Mouse (Mus musculus): ENCODE results near the gene Frat1. TPM values are rescaled to one million over a fixed set of nuclear protein-coding genes. Genes with fewer than 3 reads are reported as not detected.

Frat1 gene
- total RNA-seq, 2 experiments from 2014 or later, result 6.1 to 6.3 TPM

GRCm38 (mm10) chr19:41813374-41813773 lies 16.4 kb upstream of the Frat1 start:
- ATAC-seq (ENCODE audit: poor library complexity, severe bottlenecking), result no peak

DNA sequence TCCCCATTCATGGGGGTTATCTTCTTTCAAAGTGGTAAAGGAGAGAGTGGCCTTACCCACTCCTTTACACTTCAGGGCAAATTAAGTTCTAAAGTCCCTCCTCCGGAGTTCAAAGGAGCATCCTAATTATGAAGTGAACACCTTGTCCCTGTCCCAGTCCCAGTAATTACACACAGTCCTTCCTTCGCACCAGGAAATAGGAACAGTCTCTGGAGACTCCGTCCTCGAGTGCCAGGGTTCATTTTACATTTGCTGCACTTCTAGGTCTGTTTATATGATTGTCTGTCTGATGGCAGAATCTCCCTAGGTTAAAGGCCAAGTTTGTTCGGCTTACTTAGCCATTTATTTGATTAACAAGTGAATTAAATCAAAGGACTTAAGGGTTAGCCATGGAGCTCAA lies 13.4 kb upstream of the Frat1 start:
- no peak for ATAC-seq (ENCODE audit: poor library complexity, severe bottlenecking)

DNA sequence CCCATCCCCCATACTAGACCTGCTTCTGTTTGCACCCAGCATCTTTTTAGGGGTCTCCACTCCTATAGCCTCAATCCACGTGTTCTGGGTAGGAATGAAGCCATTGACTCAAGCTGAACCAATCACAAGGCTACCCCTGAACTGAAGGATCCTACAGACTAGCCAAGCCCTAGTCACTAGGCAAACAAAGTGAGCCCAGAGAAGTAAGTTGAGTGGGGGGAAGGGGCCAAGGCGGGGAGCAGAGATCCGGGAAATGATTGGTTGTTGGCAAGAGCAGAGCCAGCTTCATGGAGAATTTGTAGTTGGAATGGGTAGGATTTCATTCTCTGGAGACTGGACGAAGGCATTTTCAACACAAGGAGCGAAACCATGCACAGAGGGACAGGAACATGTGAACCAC lies 12.9 kb upstream of the Frat1 start:
- no peak for ATAC-seq (ENCODE audit: poor library complexity, severe bottlenecking)

- ATAC-seq (ENCODE audit: poor library complexity, severe bottlenecking), result no peak
These were observed 12.4 kb upstream of the Frat1 start for GRCm38 (mm10) chr19:41817325-41817724.

GRCm38 (mm10) chr19:41818749-41819148 lies 11.0 kb upstream of the Frat1 start:
- no peak for ATAC-seq (ENCODE audit: poor library complexity, severe bottlenecking)

DNA sequence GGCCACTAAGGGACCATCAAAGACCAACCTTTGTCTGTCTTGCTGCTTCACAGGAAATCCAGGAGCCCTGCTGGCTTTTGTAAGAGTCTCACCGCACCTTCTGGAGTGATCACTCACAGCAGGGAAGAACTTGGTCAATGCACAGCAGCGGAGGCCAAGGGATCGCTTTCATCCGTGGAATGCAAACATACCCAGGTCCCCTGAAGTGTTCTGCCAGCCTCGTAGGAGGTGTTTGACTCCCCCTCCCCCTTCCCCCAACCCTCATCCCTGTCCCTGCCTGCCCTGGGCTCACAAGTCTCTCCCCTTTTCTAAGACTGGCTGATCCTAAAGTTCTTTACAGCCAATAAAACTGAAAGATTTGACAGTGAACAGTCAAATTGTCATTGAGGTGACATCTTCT lies 8.3 kb upstream of the Frat1 start:
- ATAC-seq (ENCODE audit: poor library complexity, severe bottlenecking), result no peak

DNA sequence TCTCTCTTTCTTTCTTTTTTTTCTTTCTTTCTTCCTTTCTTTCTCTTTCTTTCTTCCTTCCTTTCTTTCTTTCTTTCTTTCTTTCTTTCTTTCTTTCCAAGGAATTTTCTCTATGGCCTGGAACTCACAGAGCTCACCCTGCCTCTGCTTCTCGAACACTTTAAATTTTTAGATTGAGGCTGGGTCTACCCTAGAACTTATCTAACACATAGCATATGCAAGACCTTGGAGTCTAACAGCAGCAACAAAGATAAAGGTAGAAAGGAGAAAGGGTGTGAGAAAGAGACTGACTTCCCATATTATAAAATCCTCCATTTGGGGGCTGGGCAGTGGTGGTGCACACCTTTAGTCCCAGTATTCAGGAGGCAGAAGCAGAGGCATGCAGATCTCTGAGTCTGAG lies 7.2 kb upstream of the Frat1 start:
- ATAC-seq (ENCODE audit: poor library complexity, severe bottlenecking), result no peak

DNA sequence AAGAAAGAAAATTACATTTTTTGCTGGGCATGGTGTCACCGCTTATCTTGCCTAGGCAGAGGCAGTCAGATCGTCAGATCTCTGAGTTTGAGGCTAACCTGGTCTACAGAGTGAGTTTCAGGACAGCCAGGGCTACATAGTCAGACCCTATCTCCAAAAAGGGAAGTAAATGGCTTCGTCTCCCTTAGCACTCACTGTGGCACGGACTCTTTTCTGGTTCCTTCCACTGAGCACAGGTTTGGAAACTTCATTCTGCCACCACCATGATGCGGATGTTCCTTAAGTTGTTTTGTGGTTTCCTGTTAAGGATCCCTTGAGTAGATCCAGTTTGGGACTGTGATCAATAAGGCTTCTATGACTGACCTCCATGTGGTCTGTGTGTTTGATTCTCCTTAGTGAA lies 4.8 kb upstream of the Frat1 start:
- peak; percentile 41 for ATAC-seq (ENCODE audit: poor library complexity, severe bottlenecking)

GRCm38 (mm10) chr19:41826529-41826928 lies 3.2 kb upstream of the Frat1 start:
- ATAC-seq (ENCODE audit: poor library complexity, severe bottlenecking), result no peak

DNA sequence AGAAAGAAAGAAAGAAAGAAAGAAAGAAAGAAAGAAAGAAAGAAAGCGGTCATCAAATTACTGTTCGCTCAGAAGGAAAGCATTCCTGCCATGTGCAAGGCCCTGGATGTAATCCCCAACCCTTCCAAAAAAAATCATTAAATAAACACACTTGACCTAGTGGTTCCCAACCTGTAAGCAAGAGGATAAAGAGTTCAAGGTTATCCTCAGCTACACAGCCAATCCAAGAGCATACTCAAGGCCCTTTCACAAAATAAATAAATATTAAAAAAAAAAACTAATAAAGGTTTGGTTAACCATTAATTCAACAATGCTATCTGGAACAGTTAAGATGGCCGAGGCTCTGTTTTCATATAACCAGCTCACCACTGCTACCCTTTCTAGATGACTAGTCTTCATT lies 829 bp upstream of the Frat1 start:
- no peak for ATAC-seq (ENCODE audit: poor library complexity, severe bottlenecking)

DNA sequence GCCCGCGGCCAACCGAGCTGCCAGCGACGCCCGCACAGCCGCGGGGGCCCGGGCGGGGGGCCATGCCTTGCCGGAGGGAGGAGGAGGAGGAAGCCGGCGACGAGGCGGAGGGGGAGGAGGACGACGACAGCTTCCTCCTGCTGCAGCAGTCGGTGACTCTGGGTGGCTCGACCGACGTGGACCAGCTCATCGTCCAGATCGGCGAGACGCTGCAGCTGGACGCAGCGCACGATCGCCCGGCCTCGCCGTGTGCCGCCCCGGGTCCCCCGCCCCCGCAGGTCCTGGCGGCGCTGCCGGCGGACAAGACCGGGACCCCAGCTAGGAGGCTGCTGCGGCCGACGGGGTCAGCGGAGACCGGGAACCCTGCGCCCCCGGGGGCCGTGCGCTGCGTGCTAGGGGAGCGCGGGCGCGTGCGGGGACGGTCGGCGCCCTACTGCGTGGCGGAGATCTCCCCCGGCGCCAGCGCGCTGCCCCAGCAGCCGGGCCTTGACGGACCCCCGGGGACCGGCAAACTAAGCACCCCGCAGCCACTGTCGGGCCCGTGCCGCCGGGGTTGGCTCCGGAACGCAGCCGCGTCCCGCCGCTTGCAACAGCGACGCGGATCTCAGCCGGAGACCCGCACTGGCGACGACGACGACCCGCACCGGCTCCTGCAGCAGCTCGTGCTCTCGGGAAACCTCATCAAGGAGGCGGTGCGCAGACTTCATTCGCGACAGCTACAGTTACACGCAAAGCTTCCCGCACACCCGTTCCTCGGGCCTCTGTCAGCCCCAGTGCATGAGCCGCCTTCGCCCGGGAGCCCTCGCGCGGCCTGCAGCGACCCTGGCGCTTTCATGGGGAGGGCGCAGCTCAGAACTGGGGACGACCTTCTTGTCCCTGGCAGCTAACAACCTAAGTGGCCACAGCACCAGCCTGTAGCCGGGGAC lies 599 bp downstream of the Frat1 start:
- ATAC-seq (ENCODE audit: poor library complexity, severe bottlenecking), result peak; percentile 81

DNA sequence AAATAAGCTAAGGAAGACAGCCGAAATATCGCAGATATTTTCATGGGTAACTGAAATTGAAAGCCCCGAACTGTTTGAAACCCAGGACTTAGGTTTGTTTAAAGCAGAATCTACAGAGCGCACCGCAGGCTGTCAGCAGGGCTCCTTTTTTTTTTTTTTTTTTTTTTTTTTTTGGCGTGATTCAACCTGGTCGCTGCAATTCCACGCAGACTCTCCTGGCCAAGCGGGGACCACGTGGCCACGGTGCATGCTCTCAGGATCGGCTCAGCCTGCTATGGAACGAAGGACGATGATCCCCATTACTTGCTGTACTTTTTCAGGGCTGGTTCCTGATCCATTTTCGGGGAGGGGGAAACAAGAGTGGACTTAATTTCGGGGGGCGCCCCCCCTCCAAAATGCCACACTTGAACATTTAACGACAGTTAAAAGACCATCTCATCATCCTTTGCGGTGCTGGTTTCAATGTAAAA lies 1.4 kb downstream of the Frat1 start:
- no peak for ATAC-seq (ENCODE audit: poor library complexity, severe bottlenecking)

DNA sequence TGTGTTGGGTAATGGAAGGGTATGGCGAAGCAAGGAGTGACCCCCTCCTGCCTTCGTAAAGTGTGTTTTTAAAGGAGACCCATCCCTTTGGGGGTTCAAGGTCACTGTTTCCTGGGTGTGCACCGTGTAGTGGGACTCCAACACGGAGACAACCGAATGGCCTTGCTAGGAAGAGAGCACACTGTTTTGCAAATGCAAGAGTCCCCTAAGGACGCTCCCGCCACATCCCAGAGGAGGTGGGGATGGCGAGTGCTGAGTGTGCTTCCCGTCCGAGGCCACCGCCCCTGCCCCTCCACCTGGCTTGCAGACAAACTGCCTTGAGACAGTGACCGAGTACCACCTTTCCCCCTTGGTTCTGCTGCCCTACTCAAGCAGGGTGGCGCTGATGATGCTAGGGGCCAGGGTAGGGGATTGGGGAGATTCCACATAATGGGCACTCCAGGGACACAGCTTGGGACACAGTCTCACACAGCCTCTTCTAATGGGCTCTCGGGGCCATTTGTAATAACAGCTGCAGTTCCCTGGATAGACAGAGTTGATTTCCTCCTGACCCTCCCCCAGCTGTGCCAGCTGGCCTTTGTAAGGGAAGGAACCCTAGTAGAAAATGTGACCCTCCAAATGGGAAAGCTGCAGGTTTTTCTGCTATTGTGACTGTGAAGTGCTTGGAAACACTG lies 2.1 kb downstream of the Frat1 start:
- ATAC-seq (ENCODE audit: poor library complexity, severe bottlenecking), result no peak

DNA sequence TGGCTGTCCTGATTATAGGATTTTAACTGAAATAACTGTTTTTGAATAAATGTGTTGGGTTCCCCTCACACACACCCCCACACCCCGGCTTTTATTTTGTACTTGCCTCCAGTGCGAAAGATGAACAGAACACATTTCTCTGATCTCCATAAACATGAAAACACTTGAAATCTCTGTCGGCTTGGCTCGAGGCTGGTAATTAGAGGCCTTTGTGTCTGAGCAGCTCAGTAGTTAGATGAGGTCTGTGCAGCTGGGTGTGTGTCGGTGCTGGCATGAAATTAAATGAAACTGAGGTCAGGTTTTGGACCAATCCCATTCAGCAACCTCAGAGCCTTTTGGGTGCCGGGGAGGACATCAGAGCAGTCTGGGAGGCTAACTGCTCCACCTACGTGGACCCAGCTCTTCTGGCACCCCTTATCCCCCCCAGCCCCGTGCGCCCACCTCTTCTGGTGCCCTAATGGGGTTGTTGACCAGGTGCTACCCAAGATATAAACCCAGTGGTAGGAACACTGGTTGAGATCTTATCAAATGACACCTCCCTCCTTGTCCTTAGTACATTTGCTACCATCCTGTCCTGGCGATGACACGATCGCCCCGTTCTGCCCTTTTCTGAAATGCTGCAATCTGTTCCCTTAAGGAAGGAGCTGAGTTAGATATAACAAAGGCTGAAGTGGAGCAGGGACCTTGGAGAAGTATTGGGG lies 2.9 kb downstream of the Frat1 start:
- no peak for ATAC-seq (ENCODE audit: poor library complexity, severe bottlenecking)

GRCm38 (mm10) chr19:41835407-41835806 lies 5.6 kb downstream of the Frat1 start:
- ATAC-seq (ENCODE audit: poor library complexity, severe bottlenecking), result no peak

DNA sequence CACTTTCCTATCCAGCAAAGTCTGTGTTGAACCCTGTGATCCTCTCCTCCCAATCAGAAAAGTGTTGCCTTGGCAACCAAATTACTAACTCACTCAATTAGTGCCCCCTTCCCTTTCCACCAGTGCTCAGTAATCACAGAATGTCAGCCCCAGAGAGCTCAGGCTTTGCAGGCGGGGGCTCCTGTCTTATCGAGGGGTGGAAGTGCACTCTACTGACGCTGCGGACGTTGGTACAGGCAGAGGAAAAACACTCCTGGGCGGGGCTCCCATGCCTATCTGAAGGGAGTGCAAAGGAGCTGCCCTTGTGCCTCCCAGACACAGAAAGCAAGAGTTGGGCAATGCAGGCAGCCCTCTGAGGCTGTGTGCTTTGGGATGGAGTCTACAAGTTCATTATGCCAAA lies 6.0 kb downstream of the Frat1 start:
- peak; percentile 59; the same call in 1 of the 2 replicates for ATAC-seq (ENCODE audit: poor library complexity, severe bottlenecking)

- no peak for ATAC-seq (ENCODE audit: poor library complexity, severe bottlenecking)
These were observed 6.9 kb downstream of the Frat1 start for GRCm38 (mm10) chr19:41836719-41837118.

DNA sequence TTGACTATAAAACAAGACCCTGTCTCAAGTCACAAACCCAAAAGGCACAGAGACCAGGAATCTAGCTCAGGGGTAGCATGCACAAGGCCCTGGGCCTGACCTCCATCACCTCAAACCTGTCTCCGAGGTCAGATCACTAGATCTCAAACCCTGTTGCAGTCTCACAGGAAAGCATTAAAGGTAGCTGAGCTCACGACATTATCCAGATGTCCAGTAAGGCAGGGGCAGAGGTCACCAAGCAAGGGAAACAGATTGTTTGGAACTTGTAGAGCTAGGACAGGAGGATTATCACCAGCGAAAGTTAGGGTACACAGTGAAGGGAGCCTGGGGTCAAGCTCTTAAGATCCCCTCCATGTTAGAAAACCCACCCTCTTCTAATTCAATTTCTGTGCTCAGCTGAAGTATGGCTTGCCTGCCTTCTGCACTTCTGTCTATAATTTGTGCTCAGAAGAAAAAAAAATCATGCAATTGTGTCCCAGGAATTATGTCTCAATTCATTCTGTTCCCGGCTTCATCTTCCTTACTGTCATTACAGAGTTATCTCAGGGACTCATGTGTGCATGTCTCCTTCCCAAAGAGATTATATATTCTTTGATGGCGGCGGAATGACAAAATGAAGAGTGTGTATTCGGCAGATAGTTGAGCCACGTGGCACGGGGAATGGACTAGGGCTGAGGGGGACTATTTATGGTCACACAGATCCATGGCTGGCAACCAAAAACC lies 7.6 kb downstream of the Frat1 start:
- no peak for ATAC-seq (ENCODE audit: poor library complexity, severe bottlenecking)

DNA sequence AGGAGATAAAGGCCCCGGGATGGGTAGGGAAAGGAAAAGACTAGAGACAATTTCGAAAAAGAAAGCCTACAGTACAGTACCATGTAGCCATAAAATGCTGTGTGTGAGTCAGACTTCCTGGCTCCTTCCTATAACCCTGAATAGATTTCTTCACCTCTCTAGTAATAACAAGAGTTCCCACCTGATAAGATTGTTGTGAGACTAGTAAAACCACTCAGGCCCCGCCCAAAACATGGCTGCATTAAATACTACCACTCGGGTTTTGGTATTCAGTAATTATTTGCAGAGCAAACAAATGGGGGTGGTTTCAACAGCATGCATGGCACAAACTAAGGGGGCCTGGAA lies 8.1 kb downstream of the Frat1 start:
- ATAC-seq (ENCODE audit: poor library complexity, severe bottlenecking), result no peak

GRCm38 (mm10) chr19:41838808-41839207 lies 9.0 kb downstream of the Frat1 start:
- no peak for ATAC-seq (ENCODE audit: poor library complexity, severe bottlenecking)

DNA sequence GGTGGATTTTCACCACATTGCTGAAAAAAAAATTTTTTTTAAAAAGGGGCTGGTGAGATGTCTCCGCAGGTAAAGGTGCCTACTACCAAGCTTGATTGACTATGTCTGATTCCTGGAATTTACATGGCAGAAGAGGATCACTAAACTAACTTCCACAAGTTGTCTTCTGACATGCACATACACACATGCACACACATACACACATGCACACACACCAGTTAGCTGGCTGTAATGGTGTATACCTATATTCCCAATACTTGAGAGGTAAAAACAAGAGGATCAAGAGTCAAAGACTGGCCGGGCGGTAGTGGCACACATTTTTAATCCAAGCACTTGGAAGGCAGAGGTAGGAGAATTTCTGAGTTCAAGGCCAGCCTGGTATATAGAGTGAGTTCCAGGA lies 9.9 kb downstream of the Frat1 start:
- ATAC-seq (ENCODE audit: poor library complexity, severe bottlenecking), result no peak
